Mouse (Mus musculus): ENCODE measurements around the gene Mcf2l.

Mcf2l gene

GRCm38 (mm10) chr8:12912011-12912410 is 38.4 kb downstream of the Mcf2l start:
- no peak for DNase-seq (ENCODE audit: low read depth, low spot score)

DNA sequence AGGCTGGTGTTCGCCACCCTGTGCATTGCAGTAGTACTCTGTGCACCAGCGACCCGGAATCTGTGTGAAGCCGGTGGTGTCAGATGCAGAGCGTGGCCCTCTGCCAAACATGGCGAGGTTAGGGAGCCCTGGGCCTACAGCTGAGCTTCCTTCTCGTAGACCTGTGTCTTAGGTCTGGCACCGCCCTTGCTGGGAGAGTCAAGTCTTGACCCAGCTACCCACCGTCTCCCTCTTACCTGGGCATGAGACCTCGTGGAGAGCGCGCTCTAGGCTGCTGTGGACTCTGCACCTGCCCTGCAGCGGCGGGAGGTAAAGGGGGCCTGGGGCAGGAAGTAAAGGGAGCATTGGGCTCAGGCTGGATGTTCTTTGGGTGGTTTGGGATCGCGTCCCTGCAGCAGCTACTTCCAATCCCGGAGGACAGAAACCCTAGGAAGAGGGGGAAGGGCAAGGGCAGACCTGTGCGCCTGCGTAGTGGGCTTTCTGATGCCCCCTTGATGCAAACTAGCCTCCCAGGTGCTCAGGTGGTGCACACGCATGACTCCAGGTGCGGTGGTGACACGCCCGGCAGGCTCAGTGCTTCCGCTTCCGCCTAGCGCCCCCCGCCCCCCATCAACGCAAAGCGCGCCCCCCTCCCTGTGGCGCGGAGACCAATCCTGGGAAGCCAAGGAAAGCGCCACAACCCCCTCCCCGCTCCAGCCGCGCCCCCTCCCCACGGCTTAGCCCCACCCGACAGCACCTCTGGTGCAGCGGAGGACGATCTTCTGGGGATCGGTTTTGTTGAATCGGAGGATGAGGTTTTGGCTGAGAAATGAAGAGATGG is 41.8 kb downstream of the Mcf2l start:
- DNase-seq (ENCODE audit: low read depth, low spot score): no peak

- no peak for DNase-seq (ENCODE audit: low read depth, low spot score)
Measured at GRCm38 (mm10) chr8:12916156-12916900, 42.7 kb downstream of the Mcf2l start.

DNA sequence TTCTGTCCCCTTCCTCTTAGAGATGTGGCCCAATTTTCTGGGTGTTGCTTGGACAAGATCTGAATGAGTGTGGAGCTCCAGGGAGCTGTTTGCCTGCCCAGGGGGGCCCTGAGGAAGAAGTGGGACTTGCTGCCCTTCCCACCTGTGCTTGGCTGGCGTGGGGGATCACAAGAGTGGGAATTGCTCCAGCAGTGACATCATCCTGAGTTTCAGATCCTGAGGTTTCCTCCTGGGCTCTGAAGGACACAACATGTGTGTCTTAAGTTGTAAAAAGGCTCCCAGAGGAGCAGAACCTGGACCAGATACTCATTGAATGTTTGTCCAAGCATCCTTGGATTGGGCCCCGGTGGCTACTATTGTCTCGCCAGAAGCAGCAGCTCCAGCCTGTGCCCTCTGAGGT is 43.4 kb downstream of the Mcf2l start:
- no peak for DNase-seq (ENCODE audit: low read depth, low spot score)

- no peak for DNase-seq (ENCODE audit: low read depth, low spot score)
Measured at GRCm38 (mm10) chr8:12917831-12918230, 44.2 kb downstream of the Mcf2l start.

GRCm38 (mm10) chr8:12920599-12920998 is 47.0 kb downstream of the Mcf2l start:
- DNase-seq (ENCODE audit: low read depth, low spot score): no peak

GRCm38 (mm10) chr8:12925051-12925450 is 51.4 kb downstream of the Mcf2l start:
- no peak for DNase-seq (ENCODE audit: low read depth, low spot score)

DNA sequence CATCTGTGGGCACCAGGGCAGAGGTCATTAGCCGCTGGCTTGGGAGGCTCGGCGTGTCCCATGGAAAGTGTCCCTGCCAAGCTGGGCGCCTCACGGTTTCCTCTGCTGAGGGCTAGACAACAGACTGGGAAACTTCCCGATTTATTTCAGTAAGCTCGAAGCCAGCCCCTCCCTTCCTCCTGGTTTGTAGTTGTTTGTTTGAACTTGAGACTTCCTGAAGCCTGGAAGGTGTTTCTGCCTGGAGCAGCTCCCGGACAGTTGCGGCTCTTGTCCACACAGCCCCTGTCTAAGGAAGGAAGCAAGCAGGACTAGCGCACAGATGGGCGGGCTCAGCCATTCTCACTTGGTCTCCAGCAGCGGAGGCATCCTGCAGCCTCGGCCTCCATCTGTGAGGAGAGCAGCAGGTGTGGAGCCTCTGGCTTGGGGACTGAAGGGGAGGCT is 52.4 kb downstream of the Mcf2l start:
- DNase-seq (ENCODE audit: low read depth, low spot score): no peak

DNA sequence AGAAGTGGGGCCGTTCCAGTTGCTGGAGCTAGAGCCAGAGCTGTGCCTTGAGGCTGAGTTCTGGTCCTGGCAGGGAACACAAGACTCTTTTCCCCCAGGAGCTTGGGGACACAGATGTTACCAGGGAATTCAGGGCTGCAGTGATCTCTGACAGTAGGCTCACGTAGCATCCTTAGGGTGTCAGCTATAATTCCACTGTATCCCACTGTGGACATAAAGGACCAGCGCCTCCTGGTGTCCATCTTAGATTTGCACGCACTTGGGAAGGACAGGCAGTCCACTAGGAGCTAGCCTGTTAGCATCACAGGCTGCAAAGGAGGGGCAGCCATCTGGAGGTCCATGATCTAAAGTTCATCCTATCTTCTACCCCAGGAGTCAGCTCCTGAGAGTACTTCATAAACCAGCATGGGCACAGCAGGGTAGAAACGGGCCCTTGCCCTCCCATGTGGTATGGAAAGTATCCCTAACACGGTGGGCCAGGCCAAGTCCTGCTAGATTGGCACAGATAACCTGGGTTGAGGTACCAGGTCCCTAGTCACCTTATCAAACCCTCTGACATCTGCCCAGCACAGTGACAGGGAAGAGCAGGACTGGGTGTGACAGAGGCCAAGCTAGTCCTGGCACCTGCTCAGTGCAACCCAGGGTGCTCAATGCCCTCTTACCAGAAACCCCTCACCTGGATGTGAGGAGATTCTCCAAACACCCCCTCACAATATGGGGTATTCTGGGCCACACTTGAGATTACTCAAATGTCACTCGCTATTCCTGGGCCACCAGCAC is 53.8 kb downstream of the Mcf2l start:
- DNase-seq (ENCODE audit: low read depth, low spot score): no peak

DNA sequence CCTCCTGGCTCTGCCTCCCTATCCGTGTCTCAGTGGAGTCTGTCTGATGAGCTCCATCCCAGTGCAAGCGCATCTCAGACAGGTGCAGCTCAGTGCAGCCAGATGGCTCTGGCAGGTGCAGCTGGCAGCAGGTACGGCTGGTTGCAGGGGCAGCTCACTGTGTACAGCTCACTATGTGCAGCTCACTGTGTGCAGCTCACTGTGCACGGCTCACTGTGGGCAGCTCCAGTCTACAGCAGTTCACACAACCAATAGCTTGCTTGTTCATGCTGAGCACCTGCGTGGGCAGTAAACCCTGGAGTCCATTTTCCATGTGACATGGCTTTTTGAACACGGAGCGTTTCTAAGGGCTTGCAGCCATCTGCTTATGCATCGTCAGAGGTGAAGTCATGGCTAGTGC is 54.4 kb downstream of the Mcf2l start:
- no peak for DNase-seq (ENCODE audit: low read depth, low spot score)

- no peak for DNase-seq (ENCODE audit: low read depth, low spot score)
Measured at GRCm38 (mm10) chr8:12928931-12929330, 55.3 kb downstream of the Mcf2l start.

DNA sequence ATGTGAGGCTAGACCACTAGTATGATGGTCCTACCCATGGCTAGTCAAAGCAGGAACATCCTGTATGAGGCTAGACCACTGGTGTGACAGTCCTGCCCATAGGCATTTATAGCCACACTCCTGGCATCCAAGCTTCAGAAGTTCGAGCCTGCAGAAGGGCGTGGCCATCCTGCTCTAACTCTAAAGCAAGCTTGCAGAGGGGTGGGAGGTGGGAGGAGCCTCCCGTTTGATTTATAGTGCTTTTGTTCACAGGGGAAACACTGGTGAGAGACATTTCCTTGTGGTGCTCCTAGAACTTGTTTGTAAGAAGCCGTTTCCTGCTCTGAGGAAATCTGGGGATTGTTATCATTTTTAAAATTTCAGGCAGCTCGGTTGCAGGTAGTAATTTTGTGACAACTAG is 56.7 kb downstream of the Mcf2l start:
- DNase-seq (ENCODE audit: low read depth, low spot score): no peak

DNA sequence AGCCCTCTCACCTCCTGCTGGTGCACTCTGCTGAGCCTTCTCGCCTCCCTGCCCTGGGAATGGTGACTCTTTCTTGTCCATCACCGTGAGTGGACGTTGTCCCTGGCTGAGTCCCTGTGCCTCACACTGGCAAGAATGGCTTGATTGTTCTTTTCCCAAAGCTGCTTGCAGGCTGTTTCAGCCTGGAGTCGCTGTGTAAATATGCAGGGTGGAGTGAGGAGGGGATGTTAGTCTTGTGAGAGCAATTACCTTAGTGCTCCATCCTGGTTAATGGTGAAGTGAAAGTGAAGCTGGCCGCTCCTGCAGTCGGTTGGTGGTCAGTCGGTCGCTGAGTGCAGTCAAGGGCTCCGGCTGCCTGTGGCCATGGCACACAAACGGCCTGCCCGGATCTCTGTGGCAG is 57.8 kb downstream of the Mcf2l start:
- no peak for DNase-seq (ENCODE audit: low read depth, low spot score)

DNA sequence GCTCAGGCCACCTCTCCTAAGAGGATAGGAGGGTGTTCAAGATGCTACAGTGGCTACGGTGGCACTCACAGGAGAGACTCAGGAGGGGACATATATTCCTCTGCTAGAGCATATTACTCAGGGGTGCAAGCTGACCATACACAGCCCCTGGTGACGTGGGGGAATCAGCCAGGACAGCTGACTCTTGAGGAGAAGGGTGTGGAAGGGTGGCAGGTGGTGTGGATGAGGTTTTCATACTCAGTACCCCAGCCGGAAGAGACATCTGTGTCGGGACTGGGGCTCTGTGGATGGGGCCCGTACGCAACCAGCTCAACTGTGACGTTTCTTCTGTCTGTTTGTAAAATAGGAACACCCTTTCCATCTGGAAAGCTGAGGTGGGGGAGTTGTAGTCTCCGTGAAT is 58.9 kb downstream of the Mcf2l start:
- no peak for DNase-seq (ENCODE audit: low read depth, low spot score)

DNA sequence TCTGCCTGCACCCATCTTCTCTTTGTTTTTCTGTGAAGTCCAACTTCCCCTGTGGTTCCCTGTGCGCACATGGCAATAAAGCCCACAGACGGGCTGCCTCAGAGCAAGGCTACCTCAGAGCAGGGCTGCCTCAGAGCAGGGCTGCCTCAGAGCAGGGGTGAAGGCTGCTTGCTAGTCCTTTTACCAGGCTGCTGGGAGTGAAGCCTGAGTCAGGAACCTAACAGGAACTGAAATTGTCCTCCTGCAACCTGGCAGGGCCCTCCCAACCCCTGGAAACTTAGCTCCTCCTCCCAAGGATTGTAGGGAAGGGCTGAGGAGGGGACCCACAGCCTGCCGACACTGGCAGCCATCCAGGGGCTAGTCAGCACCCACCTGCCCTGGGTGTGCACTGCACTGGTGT is 60.2 kb downstream of the Mcf2l start:
- no peak for DNase-seq (ENCODE audit: low read depth, low spot score)

DNA sequence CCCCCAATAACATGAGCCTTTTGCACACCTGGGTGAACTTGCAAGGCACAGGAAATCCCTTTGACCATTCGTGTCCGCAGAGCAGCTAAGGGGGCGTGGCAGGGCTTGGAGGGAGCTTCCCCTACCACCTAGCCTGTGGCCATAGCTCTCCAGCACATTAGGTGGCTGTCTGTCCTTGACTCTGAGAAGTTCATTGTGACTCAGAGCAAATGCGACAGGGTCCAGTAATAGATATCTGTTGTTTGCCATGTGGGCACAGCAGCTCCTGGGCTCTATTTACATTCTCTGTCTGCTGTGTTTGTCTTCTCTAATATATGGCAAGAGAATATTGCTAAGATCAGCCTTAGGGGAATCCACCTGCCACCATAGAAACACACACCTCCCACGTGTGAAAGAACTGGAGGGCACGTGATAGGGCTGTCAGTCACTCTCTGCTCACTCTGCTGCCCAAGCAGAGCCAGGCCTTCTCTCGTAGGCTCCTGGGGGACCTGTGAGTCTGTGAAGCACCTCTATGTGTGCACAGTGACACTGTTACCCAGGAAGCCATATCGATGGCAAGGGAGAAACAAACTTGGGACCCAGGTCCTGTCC is 60.9 kb downstream of the Mcf2l start:
- no peak for DNase-seq (ENCODE audit: low read depth, low spot score)

- DNase-seq (ENCODE audit: low read depth, low spot score): no peak
Measured at GRCm38 (mm10) chr8:12940549-12940948, 66.9 kb downstream of the Mcf2l start.

DNA sequence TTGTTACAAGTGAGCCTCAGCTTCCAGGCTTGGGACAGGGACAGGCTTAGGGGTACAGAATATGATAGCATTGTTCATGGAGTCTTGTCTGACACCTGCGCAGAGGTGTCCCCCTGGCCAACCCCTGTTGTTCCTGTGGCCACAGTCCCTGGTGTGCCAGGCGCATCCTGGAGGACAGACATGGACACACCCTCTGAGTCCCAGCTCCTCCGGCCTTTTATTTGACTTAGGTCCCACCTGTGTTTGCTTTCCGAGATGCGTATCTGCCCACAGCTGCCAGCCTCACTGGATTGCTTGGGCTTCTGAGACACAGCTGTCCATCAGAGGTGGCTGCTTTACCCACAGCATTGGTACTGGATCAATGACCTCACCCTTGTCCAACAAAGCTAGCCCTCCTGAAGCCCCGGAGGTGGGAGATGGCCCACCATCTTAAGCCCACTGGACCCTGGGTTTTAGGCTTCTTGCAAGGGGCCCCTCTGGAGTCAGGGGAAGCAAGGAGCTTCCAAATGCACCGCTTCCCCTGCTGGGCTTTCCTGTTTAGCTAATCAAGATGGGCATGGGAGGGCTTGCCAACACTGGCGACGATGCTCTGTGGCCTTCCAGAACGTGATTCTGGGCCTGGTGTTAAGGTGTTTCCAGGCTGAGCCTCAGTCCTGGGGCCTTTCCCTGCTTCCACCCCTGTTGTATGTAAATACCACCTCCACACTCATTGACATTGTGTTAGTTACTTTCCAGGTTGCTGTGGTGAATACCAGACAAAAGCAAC is 67.7 kb downstream of the Mcf2l start:
- no peak for DNase-seq (ENCODE audit: low read depth, low spot score)

DNA sequence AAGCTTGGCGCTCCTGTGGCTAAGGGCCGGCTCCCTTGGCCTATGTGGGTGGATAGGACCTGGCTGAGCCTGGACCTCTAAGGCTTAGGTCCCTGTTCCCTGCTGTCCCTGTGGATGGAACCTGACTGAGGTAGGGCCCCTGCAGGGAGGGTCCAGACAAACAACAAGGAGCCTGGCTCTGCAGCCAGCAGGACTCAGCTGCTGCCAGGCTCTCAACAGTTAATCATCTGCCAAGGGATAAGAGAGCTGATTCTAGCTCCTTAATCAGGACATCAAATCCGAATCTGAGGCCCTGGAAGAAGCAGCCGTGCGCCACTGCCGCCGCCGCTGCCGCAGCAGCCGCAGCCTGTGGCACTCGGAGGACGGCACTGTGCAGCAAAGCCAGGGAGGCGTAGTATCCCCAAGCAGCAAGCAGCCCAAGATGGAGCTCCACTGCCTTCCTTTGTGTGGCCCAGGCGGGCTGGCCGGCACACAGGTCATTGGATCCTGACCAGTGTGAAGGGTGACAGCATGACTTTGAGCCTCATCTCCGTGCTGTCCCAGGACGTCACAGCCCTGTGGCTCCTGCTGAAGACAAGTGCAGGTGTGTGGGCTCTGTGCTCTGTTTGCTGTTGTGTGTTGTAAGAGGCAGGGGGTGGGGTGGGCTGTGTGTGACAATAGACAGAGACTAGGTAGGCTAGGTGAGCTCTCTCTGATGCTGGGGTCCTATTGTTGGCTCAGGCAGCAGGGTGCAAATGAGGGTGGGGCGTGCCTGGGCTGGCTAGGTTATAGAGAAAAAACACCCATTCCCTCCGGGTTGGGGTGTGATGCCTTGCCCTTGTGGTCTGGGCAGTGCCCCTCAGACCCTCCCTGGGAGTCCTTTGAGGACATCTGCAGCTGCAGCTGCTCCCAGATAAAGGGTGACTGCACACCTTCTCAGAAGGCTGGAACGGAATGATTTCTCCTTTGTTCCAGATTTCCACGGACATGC is 74.3 kb downstream of the Mcf2l start:
- DNase-seq (ENCODE audit: low read depth, low spot score): no peak

GRCm38 (mm10) chr8:12948574-12948961 is 75.0 kb downstream of the Mcf2l start:
- DNase-seq (ENCODE audit: low read depth, low spot score): no peak
